Mouse (Mus musculus) layer of hippocampus, adult 2 months (tissue): ENCODE measurements around the gene Gys2. TPM values are rescaled to one million over a fixed set of nuclear protein-coding genes. Genes with fewer than 3 reads are reported as not detected.

Source experiments
- DNase-seq, 2 experiments: peaks; one replicate each; pipeline ENCODE4 v3.0.0; 2022; ENCODE audit warnings: low spot score in 2 of 2
- H3K27ac ChIP-seq: fragments of 200-600 bp; 2 replicates; pipeline ENCODE4 v1.8.1; 2022
- H3K4me3 ChIP-seq: fragments of 200-600 bp; 2 replicates; pipeline ENCODE4 v1.8.1; 2022; ENCODE audit warnings: mild to moderate bottlenecking
- CTCF ChIP-seq: fragments of 200-600 bp; conservative IDR thresholded peaks from 2 replicates; pipeline ENCODE4 v1.8.1; 2022; ENCODE audit warnings: antibody characterized with exemption, mild to moderate bottlenecking, moderate library complexity
- total RNA-seq, 2 experiments: library from RNA; stranded (reverse); gene quantifications; 2 replicates each; pipeline ENCODE4 v1.2.3; 2021

Gene Gys2
- total RNA-seq, 2 experiments from 2014 or later, result 0.12 to 0.13 TPM

GRCm38 (mm10) chr6:142384521-142384920 lies 88.4 kb downstream of the Gys2 start:
- Histone ChIP-seq H3K4me3 (no peak overlapping the region), H3K27ac (no peak overlapping the region)
- no peak for DNase-seq
- TF ChIP-seq CTCF, result no peak

DNA sequence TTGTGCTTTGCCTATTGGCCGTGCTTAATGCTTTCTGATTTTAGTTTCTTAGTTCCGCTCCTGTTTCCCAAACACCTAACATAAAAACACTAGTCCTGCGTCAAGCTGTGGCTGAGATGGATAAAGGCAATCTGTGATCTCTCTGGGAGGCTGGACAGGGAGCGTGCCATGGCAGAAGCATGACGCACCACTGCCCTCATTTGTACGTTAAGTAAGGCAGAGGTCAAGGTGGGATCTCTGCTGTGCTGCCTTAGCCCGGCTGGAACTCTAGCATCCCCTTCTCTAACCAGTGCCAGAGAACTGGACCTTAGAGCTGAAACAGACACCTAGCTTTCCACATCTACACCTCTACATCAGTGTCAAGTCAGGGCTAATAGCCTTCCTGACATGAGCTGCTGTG lies 91.3 kb downstream of the Gys2 start:
- no peak for DNase-seq
- H3K4me3 ChIP-seq, result no peak overlapping the region
- no peak overlapping the region for H3K27ac ChIP-seq
- no peak for TF ChIP-seq CTCF

- DNase-seq, result no peak
- Histone ChIP-seq H3K27ac (no peak overlapping the region), H3K4me3 (no peak overlapping the region)
- TF ChIP-seq CTCF, result no peak
Measured at GRCm38 (mm10) chr6:142379961-142380360, 92.9 kb downstream of the Gys2 start.

DNA sequence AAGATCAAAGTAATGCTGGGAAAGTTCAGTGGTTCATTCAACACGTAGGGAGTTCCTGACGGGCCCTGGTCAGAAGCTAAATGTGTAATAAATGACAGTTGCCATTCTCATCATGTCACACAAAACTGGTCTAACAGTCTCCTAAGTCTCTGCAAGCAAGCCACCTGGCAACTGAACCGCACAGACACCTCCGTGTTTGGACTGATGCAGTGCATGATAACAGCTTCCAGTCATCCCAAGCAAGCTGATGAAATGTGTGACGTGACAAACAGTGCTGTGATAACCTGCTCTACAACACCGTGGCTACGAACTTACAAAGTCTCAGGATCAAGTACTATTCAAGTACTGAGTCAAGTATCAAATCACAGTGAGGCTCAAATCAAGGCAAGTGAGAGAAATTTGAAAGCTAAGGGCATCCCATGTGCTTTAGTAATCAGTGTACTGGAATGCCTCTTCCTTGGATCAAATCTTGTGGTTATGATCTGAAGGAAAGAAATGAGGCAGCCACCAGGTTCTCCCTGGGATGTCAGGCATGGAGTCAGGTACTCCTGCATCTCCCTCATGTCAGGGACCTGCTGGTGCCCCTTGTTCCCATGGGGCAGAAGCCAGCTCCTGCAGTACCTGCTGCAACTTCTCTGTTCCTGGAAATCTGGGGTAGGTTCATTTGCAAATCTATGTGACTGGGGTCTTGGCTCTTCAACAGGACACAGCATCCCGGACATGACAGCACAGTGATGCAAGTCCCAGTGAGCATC lies 94.2 kb downstream of the Gys2 start:
- H3K27ac ChIP-seq, result no peak overlapping the region
- DNase-seq, result no peak
- TF ChIP-seq CTCF, result no peak
- H3K4me3 ChIP-seq, result no peak overlapping the region

GRCm38 (mm10) chr6:142377081-142377480 lies 95.8 kb downstream of the Gys2 start:
- TF ChIP-seq CTCF, result no peak
- H3K4me3 ChIP-seq, result no peak overlapping the region
- DNase-seq, result no peak
- no peak overlapping the region for H3K27ac ChIP-seq

Other genes with a start within 250 kb of the Gys2 start
- gene Iapp, start 174.7 kb downstream of the Gys2 start, total RNA-seq, result not detected
- gene Slco1a5, start 150.1 kb downstream of the Gys2 start, total RNA-seq, result not detected
- 10 to 100 TPM; 12.8 to 15.7 TPM for gene Pyroxd1, start 127.5 kb downstream of the Gys2 start, total RNA-seq
- gene Recql, start 86.0 kb downstream of the Gys2 start, total RNA-seq, result 10 to 100 TPM; 26.7 to 26.9 TPM
- gene Golt1b, start 85.9 kb downstream of the Gys2 start, total RNA-seq, result 10 to 100 TPM; 28.6 TPM
- gene Spx, start 59.7 kb downstream of the Gys2 start, total RNA-seq, result 1 to 10 TPM; 1.2 to 2.9 TPM
- 100 to 1,000 TPM; 540 to 581 TPM for gene Ldhb, start 34.8 kb upstream of the Gys2 start, total RNA-seq
- gene Kcnj8, start 98.5 kb upstream of the Gys2 start, total RNA-seq, result 1 to 10 TPM; 1.7 to 2.3 TPM
- 1 to 10 TPM; 3.4 to 4.0 TPM for gene Abcc9, start 229.2 kb upstream of the Gys2 start, total RNA-seq